Mouse (Mus musculus): ENCODE data around the gene Ptges2. TPM values are rescaled to one million over a fixed set of nuclear protein-coding genes. Genes with fewer than 3 reads are reported as not detected.
A peak's percentile ranks its signal among the peaks of the same experiment; 100 is the strongest.

Ptges2 gene
- total RNA-seq (2021) = 10 to 100 TPM; 33.8 to 35.5 TPM
- long read RNA-seq, experiment 1, full-length matches to known transcripts = 26 of 37 reads
- long read RNA-seq, experiment 1, partial matches to known transcripts = 5 of 37 reads
- long read RNA-seq, experiment 1, other reads (novel, unspliced or antisense) = 6 of 37 reads
- long read RNA-seq, experiment 2, full-length matches to known transcripts = 48 of 66 reads
- long read RNA-seq, experiment 2, partial matches to known transcripts = 7 of 66 reads
- long read RNA-seq, experiment 2, other reads (novel, unspliced or antisense) = 11 of 66 reads

DNA sequence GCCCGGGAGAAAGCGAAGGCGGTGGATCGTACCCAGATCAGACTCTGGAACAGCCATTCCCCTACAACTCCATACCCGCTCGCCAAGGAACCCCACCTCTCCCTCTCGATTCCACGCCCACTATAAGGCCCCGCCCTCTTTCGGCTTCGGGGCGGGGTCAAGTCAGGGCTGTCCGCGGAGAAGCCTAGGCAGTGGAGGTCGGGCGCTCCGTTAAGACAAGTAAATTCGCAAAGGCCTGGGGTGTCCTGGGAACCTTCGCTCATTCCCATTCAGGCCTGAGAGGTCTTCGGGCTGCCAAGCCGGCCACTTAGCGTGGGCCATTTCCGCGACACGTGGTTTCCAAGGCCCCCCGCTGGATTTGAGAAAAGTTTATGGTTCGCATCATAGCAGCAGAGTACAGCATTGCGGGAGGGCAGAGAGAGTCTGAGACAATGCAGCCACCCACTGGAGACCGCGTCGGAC is at the start of gene Ptges2:
Gene Ptges2, plus strand, starts transcription at position 413 of the 462 bp plus-strand sequence.
- DNase-seq (ENCODE audit: low spot score in 2 of 2) = peak; percentile 86 to 89
- Histone ChIP-seq H3K4me3 (peak within 1 kb of the TSS; percentile 86), H3K27ac (peak within 1 kb of the TSS; percentile 96)
- TF ChIP-seq CTCF (conservative IDR thresholded peaks at IDR 0.05) = no peak

DNA sequence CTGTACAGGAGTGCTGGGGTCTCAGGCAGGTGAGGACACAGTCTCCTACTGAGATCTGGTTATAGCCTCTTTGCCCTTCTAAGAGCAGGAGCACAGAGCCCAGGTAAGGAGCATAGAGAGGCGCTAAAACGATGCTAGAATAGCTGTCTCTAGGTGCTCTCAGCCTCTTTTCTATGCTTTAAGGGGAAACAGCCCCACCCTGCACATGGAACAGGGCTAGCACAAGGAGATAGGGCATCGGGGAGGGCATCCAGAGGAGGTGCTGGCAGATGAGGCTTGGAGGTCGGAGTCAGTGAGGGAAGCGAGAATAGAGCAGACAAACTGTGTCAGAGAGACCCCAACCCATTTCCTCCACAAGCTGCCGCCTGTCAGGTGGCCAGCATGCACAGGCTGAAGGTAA is 48.7 kb upstream of the Ptges2 start:
- no peak for DNase-seq (ENCODE audit: low spot score in 2 of 2)
- Histone ChIP-seq H3K4me3 (peak overlapping the region; percentile 98; the same call in 1 of the 2 replicates), H3K27ac (peak overlapping the region; percentile 99)
- TF ChIP-seq CTCF (conservative IDR thresholded peaks at IDR 0.05) = no peak

DNA sequence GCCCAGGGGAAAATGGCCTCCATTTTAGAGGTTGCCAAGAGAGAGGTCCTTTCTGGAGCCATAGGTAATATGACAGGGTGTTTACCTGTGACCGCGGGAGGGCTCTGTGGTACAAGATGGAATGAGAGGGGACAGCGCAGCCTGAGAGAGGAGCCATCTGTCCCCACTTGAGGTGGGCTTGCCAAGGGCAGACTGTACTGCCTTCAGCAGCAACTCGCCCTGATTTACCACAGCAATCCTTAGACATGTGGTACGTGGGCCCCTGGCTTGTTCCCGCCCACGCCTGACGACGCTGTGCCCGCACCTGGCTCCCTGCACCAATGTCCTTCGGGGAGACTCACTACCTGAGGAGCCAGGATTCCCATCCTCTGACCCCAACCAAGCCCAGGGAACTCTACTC is 47.4 kb upstream of the Ptges2 start:
- Histone ChIP-seq H3K4me3 (peak overlapping the region; percentile 98), H3K27ac (peak overlapping the region; percentile 99)
- no peak for TF ChIP-seq CTCF (conservative IDR thresholded peaks at IDR 0.05)
- DNase-seq (ENCODE audit: low spot score in 2 of 2) = no peak

DNA sequence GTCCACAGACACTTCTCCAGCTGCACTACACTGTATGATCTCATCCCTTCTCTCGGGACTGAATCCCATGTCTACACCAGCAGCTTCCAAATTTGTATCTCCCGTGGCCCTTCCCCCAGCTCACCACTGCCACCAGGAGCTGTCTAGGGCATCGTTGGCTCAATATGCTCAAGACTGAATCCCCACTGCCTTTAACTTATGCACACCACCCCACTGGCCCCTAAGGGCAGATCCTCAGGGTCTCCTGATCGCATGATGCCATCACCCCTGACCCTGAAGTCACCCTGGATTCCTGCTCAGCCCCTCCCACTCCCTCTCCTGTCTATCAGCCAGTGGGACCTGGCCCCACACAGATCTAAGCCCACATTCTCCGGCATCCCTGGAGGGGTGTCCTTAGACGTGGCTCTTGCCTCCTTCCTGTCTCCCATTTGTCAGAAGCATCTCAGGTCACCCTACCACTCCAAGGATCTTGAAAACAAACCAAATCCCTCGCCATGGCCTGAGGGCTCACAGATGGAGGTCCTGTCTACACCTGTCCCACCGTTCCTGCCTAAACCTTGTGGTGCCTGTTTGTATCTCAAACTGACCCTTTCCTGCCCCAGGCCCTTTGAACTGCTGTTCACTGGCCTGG is 46.0 kb upstream of the Ptges2 start:
- H3K27ac ChIP-seq = peak overlapping the region; percentile 99
- DNase-seq (ENCODE audit: low spot score in 2 of 2) = no peak
- TF ChIP-seq CTCF (conservative IDR thresholded peaks at IDR 0.05) = no peak
- peak overlapping the region; percentile 98 for H3K4me3 ChIP-seq

DNA sequence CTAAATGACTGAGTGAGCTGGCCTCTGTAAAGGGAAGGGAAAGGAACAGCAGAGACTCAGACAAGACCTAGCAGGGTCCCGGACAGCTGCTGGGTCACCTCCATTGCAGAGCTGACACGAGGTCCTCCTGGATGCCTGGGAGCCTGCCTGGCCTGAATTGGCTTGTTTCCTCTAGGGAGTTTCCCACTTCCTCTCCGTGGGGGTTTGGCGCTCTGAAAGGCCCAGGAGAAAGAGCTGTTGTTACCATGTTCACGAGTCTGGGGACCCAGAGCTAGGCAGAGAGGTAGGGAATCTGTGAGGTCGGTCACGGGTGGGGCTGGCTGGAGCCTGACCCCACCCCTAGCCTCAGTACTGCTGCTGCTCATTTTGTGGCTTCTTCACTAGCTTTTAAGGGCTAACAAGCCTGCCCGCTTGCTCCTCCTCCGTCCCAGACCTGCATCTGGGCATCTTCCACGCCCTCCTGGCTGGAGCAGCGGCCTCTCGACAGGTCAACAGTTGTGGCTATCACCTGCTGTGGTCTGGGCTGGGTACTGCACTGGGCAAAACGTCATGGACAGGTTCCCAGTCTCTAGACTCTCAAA is 45.1 kb upstream of the Ptges2 start:
- H3K4me3 ChIP-seq = peak overlapping the region; percentile 98
- no peak for TF ChIP-seq CTCF (conservative IDR thresholded peaks at IDR 0.05)
- DNase-seq (ENCODE audit: low spot score in 2 of 2) = no peak
- H3K27ac ChIP-seq = peak overlapping the region; percentile 99

DNA sequence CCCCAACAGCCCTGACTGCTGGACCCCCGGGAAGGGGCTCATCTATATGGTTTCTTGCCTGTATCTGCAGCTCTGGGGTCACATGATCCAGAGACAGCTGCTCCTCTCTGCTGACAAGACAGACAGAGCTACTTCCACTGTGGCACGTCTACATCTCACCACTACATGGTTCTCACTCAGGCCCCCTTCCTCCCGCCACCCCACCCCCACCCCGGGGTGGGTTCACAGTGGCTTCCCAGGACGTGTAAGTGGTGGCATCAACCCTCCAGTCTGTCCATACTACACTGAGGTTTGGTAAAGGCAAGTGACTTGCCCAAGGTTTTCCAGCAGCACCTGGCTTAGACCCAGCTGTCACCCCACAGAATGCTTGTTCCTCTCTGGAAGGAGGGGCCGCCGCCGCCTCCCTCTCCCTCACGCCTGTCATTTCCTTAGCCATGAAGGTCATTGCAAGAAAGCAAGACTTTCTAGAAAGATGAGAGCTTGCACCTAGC is 44.2 kb upstream of the Ptges2 start:
- DNase-seq (ENCODE audit: low spot score in 2 of 2) = no peak
- peak overlapping the region; percentile 98 for H3K4me3 ChIP-seq
- no peak for TF ChIP-seq CTCF (conservative IDR thresholded peaks at IDR 0.05)

DNA sequence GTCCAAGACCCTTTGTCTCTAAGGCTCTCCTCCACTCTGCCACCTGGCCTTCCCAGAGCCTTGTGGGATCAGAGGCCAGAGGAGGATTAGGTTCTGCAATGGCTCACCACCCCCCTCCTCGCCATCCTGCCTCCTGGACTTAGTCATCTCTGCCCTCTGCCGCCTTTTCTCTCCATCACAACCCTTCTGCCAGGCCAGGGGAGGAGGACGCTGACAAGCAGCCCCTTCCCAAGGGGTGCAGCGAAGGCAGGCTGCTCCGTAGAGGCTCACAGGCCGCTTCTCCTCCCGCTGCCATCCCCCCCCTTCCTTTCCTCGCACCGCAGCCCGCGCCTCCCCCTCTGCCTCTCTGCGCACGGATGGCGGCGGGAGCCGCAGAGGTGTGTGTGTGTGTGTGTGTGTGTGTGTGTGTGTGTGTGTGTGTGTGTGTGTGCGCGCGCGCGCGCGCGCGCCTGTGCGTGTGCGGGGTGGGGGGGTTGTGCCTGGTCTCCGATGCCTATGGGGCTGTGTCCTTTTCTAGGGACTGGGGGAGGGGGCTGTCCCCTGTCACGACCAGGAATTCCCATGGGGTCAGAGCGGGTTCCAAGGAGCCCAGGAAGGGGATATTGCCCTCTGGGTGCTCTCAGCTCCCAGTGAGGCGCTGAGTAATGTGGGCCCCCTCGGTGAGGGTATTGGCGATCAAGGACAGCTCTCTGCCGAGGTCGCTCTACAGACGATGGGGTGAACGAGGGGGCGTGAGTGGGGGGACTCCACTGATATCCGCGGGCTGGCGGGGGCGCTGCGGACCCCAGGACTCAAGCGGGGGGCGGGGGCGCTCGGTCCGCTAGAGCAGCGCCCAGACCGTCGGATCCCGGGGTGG is 43.3 kb upstream of the Ptges2 start, which contains the start of gene Ciz1:
Gene Ciz1, plus strand, starts transcription at position 177 of the 856 bp plus-strand sequence.
- TF ChIP-seq CTCF (conservative IDR thresholded peaks at IDR 0.05) = no peak
- Histone ChIP-seq H3K27ac (peak within 1 kb of the TSS; percentile 99), H3K4me3 (peak within 1 kb of the TSS; percentile 98)
- DNase-seq (ENCODE audit: low spot score in 2 of 2) = peak in 1 of 2 experiments; percentile 71

More for the DNA sequence above, 44.2 kb upstream of the Ptges2 start:
- peak overlapping the region; percentile 99 for H3K27ac ChIP-seq

DNA sequence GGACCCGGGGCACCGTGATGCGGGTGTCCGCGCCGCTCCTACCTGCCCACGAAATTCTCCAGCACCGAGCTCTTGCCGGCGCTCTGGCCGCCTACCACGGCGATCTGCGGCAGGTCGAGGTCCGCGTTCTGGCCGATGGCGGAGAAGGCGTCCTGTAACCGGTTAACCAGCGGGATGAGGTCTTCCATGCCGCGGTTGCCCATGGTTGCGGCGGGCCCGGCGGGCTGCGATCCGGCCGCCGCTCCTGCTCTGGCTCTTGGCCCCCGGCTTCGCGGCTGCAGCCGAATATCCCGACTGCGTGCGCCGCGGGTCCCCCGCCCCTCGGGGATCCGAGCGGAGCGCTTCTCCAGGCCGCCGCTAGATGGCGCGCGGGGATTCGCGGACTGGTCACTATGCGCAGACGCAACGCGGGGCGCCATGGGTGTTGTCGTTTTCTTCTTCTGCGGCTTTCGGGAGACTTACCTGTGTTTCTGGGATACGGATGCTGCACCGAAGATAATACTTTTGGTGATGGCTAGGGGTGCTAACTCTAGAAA is 42.6 kb upstream of the Ptges2 start, which contains the start of gene Dnm1:
Gene Dnm1, minus strand, starts transcription at position 332 of the 536 bp plus-strand sequence.
- TF ChIP-seq CTCF (conservative IDR thresholded peaks at IDR 0.05) = peak; percentile 100
- H3K4me3 ChIP-seq = peak within 1 kb of the TSS; percentile 98
- DNase-seq (ENCODE audit: low spot score in 2 of 2) = peak; percentile 93 to 98

DNA sequence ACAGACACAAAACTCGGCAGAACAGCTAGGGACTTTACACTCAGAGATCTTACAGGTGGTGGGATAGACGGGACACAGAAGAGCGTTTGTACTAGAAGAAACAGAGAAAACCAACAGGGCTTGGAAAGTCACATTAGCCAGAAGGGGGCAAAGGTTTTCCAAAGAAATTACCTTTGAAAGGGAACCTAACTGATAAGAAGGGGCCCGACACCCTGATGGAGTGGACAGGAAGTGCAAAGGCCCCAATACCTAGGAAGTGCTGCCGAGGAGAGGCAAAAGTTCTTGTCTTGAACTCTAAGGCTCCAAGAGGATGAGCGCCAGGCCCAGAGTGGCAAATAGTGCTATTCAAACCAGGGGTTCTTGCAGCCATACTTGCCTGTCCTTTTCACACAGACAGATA is 41.9 kb upstream of the Ptges2 start:
- TF ChIP-seq CTCF (conservative IDR thresholded peaks at IDR 0.05) = no peak
- Histone ChIP-seq H3K4me3 (no peak overlapping the region; the same call in 1 of the 2 replicates), H3K27ac (peak overlapping the region; percentile 99)
- DNase-seq (ENCODE audit: low spot score in 2 of 2) = no peak

More for the DNA sequence above, 42.6 kb upstream of the Ptges2 start, which contains the start of gene Dnm1:
- H3K27ac ChIP-seq = peak within 1 kb of the TSS; percentile 99

DNA sequence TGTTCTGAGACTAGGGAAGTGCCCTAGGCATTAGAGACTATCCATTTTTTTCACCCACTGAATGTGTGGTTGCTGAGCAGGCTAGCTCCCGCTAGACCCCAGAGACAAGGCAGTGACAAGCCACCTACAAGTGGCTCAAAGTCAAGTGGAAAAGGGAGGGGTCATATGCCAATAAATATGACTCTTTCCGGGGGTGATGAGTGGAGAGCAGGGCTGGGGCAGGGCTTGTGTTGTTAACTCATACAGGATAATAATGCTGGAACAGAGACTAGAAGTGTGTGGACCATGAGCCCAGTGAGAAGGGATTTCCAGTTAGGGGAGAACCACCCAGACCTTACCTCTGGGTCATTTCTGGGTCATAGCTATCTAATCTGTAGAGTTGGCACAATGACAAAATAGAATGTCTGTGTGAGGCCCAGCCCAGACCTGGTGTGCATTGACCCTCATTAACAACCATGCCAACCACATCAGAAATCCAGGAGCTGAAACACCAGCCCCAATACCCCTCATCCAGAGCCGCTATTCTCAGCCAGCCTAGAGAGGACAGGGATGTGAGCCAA is 41.3 kb upstream of the Ptges2 start:
- no peak overlapping the region for H3K4me3 ChIP-seq
- DNase-seq (ENCODE audit: low spot score in 2 of 2) = no peak
- H3K27ac ChIP-seq = no peak overlapping the region
- TF ChIP-seq CTCF (conservative IDR thresholded peaks at IDR 0.05) = no peak

DNA sequence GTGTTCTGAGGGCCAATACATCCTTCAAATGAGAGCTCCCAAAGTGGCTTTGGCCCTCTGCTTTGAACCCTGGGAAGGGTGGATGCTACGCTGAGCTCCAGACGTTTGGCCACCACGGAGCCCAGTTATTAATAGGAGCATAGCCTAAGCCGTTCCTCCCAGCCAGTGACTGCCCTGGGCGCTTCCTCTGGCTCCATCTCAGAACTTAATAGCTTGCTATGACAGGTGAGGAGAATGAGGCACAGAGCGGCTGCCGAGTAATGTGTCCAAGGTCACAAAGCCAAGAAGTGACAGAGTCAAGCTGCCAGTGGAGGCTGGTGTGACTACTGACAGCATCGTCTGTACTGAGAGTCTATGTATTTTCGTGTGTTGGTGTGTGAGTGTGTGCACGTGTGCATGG is 39.5 kb upstream of the Ptges2 start:
- Histone ChIP-seq H3K4me3 (no peak overlapping the region), H3K27ac (no peak overlapping the region)
- no peak for TF ChIP-seq CTCF (conservative IDR thresholded peaks at IDR 0.05)
- no peak for DNase-seq (ENCODE audit: low spot score in 2 of 2)

DNA sequence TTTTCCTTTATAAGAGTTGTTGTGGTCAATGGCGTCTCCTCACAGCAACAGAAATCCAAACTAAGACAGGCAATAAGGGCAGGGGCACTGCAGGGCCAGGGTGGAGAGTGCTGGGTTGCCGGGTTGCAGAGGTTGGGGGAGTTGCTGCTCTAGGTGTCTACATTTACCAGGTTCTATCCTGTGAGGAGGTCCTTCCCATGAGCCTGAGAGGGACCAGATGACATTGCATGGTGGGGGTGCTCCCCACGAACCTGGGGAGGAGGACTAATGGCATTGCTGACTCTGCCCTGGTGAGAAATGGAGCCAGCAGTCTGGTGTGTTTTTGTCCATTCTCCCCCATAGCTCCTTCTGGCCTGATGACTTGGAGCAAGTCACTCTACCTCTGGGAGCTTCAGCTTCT is 38.0 kb upstream of the Ptges2 start:
- TF ChIP-seq CTCF (conservative IDR thresholded peaks at IDR 0.05) = no peak
- Histone ChIP-seq H3K4me3 (no peak overlapping the region), H3K27ac (no peak overlapping the region)
- no peak for DNase-seq (ENCODE audit: low spot score in 2 of 2)

All from layer of hippocampus, adult 2 months (tissue).